7 mouse cellular contexts compared by ENCODE assay signal in genomic region chr11:117307895-117308786, GRCm38 (mm10).
DNase-seq lines count a peak whose midpoint lies in the region; ATAC-seq and TF ChIP-seq lines count a peak whose summit lies in the region.

No protein-coding gene starts in this region.

- TF ChIP-seq POLR2A in thymus, adult 2 months (IDR thresholded peaks at IDR 0.05; ENCODE audit: control insufficient read depth, extremely low read depth, insufficient read depth, low read length, poor library complexity): peak; percentile 51

- no peaks in the 10 kb centered on the region for H3K9me3 ChIP-seq in ES-E14 (ENCODE audit: control insufficient read depth, insufficient read depth, low read depth, low read length)
- no peaks in the 10 kb centered on the region for H3K9me3 ChIP-seq in embryonic facial prominence, embryonic 14.5 days (ENCODE audit: control insufficient read depth, low read length)
- no peaks in the 10 kb centered on the region for H3K9me3 ChIP-seq in hindbrain, embryonic 16.5 days (ENCODE audit: control insufficient read depth, low read length)

- in situ Hi-C loops in ES-E14 (cut with MboI; ENCODE audit: low sequenced_read_pairs in 2 of 2, unreplicated experiment in 2 of 2): loop anchor here (5.0 to 10.0 kb wide), 2 partner anchors 47 to 49 kb away; no protein-coding TSS in a partner anchor

- WGBS in embryonic facial prominence, embryonic 14.5 days: 19% methylated on average over 11 of the region's 13 CpGs
- 36% methylated on average over 13 of the region's 13 CpGs for WGBS in hindbrain, embryonic 16.5 days
- 8% methylated on average over 13 of the region's 13 CpGs for WGBS in thymus, adult 2 months

- peak overlapping the region; percentile 20 to 45 for H3K4me3 ChIP-seq in ES-E14 (ENCODE audit: insufficient read depth in 1 of 2, low read depth in 1 of 2, low read length in 2 of 2, poor library complexity in 1 of 2, severe bottlenecking in 1 of 2)
- no peak overlapping the region for H3K4me3 ChIP-seq in embryonic facial prominence, embryonic 14.5 days (ENCODE audit: low read depth, low read length)
- H3K4me3 ChIP-seq in hindbrain, embryonic 16.5 days (ENCODE audit: low read length): no peak overlapping the region
- peak overlapping the region; percentile 23 for H3K4me3 ChIP-seq in thymus, adult 2 months (ENCODE audit: control insufficient read depth, insufficient read depth, low read length)

- peak; percentile 49 for ATAC-seq in embryonic facial prominence, embryonic 14.5 days (ENCODE audit: low read depth)
- ATAC-seq in hindbrain, embryonic 16.5 days: no peak

- H3K4me1 ChIP-seq in ES-E14 (ENCODE audit: control insufficient read depth in 2 of 2, insufficient read depth in 2 of 2, low read length in 2 of 2, poor library complexity in 1 of 2): peaks cover 9 to 49% of the 10 kb centered on the region in 2 experiments
- H3K4me1 ChIP-seq in embryonic facial prominence, embryonic 14.5 days (ENCODE audit: control insufficient read depth, insufficient read depth, low read length): peaks cover 75% of the 10 kb centered on the region
- H3K4me1 ChIP-seq in hindbrain, embryonic 16.5 days (ENCODE audit: control insufficient read depth, insufficient read depth, low read depth, low read length): peaks cover 43% of the 10 kb centered on the region
- H3K4me1 ChIP-seq in thymus, adult 2 months (replicated peaks; ENCODE audit: control insufficient read depth, insufficient read depth, low read length): peaks cover 83% of the 10 kb centered on the region

- no peaks in the 10 kb centered on the region for H3K27me3 ChIP-seq in embryonic facial prominence, embryonic 14.5 days (replicated peaks; ENCODE audit: control insufficient read depth, insufficient read depth, low read length)
- no peaks in the 10 kb centered on the region for H3K27me3 ChIP-seq in hindbrain, embryonic 16.5 days (replicated peaks; ENCODE audit: control insufficient read depth, insufficient read depth, low read length)
- no peaks in the 10 kb centered on the region for H3K27me3 ChIP-seq in thymus, adult 2 months (ENCODE audit: control insufficient read depth, insufficient read depth, low read length)

- H3K27ac ChIP-seq in ES-E14 (ENCODE audit: insufficient read depth, low read depth, low read length, poor library complexity, severe bottlenecking): peak overlapping the region; percentile 93
- peak overlapping the region; percentile 61 for H3K27ac ChIP-seq in embryonic facial prominence, embryonic 14.5 days (replicated peaks; ENCODE audit: low read depth, low read length)
- H3K27ac ChIP-seq in hindbrain, embryonic 16.5 days (ENCODE audit: low read depth, low read length): peak overlapping the region; percentile 16; the same call in 1 of the 2 replicates
- H3K27ac ChIP-seq in thymus, adult 2 months (ENCODE audit: control insufficient read depth, insufficient read depth, low read length): peak overlapping the region; percentile 79

- peak; percentile 59 for DNase-seq in CD4-positive, CD25-positive, alpha-beta regulatory T cell, adult 2 months (ENCODE audit: low read depth, low spot score)
- DNase-seq in ES-E14 (ENCODE audit: low read depth, low spot score): no peak
- DNase-seq in embryonic facial prominence, embryonic 14.5 days (ENCODE audit: low spot score): peak; percentile 84
- peak; percentile 74 for DNase-seq in lung, postnatal 10 days
- DNase-seq in thymus, adult 2 months: peak; percentile 78
- DNase-seq in frontal cortex, postnatal 14 days (ENCODE audit: low spot score in 2 of 2): no peak

- no peak overlapping the region for H3K4me2 ChIP-seq in embryonic facial prominence, embryonic 14.5 days (ENCODE audit: low read depth, low read length)
- no peak overlapping the region for H3K4me2 ChIP-seq in hindbrain, embryonic 16.5 days (ENCODE audit: low read length)

- TF ChIP-seq CTCF in thymus, adult 2 months (IDR thresholded peaks at IDR 0.05; ENCODE audit: borderline replicate concordance, control insufficient read depth, extremely low read depth, insufficient read depth, low read length, poor library complexity): 0 out of 2 replicates have a peak, but pooled peaks have one; percentile 16

- peak overlapping the region; percentile 53; the same call in 1 of the 2 replicates for H3K9ac ChIP-seq in ES-E14 (ENCODE audit: insufficient read depth, low read depth, low read length, poor library complexity, severe bottlenecking)
- peak overlapping the region; percentile 46 for H3K9ac ChIP-seq in embryonic facial prominence, embryonic 14.5 days (ENCODE audit: low read depth, low read length)
- H3K9ac ChIP-seq in hindbrain, embryonic 16.5 days (ENCODE audit: low read depth, low read length): 0 out of 2 replicates have a peak overlapping the region, but pooled peaks have one; percentile 13

- no peaks in the 10 kb centered on the region; the same call in 1 of the 2 replicates for H3K36me3 ChIP-seq in ES-E14 (ENCODE audit: control insufficient read depth, insufficient read depth, low read length, poor library complexity, severe bottlenecking)
- peaks cover 5% of the 10 kb centered on the region; the same call in 1 of the 2 replicates for H3K36me3 ChIP-seq in embryonic facial prominence, embryonic 14.5 days (ENCODE audit: control insufficient read depth, insufficient read depth, low read length)
- H3K36me3 ChIP-seq in hindbrain, embryonic 16.5 days (ENCODE audit: control insufficient read depth, insufficient read depth, low read length): no peaks in the 10 kb centered on the region
- H3K36me3 ChIP-seq in thymus, adult 2 months (ENCODE audit: control insufficient read depth, insufficient read depth, low read length): no peaks in the 10 kb centered on the region

TF ChIP-seq in ES-E14, 5 proteins besides CTCF, POLR2A, EP300 and RAD21:
- TF ChIP-seq MAFK (IDR thresholded peaks at IDR 0.05; ENCODE audit: insufficient read depth, low read depth, low read length): peak; percentile 95
- TF ChIP-seq ZC3H11A (IDR thresholded peaks at IDR 0.05; ENCODE audit: borderline replicate concordance, low read depth, low read length): no peak
- TF ChIP-seq CHD2 (IDR thresholded peaks at IDR 0.05; ENCODE audit: low read depth, low read length): peak; percentile 51; the same call in 1 of the 2 replicates
- 0 out of 2 replicates have a peak, but pooled peaks have one; percentile 32 for TF ChIP-seq HCFC1 (IDR thresholded peaks at IDR 0.05; ENCODE audit: borderline replicate concordance, insufficient read depth, low read length)
- no peak for TF ChIP-seq ZNF384 (IDR thresholded peaks at IDR 0.05; ENCODE audit: low read depth, low read length)
TF ChIP-seq in ES-E14: peak in this region for 3.

Comparison
In these comparisons a context has a peak if more than half of its experiments do, and no peak if none do; other contexts are left out.
1. DNase-seq: peak in CD4-positive, CD25-positive, alpha-beta regulatory T cell, adult 2 months (single experiment), embryonic facial prominence, embryonic 14.5 days (single experiment), lung, postnatal 10 days (single experiment) and thymus, adult 2 months (single experiment); none in ES-E14 (single experiment) and frontal cortex, postnatal 14 days (0 of 2).
2. H3K27ac ChIP-seq: peak in every context shown above with its lines; median percentile 93 in ES-E14; 79 in thymus, adult 2 months; 61 in embryonic facial prominence, embryonic 14.5 days; 16 in hindbrain, embryonic 16.5 days.
3. H3K4me3 ChIP-seq: peak in ES-E14 (2 of 2) and thymus, adult 2 months (single experiment); none in embryonic facial prominence, embryonic 14.5 days (single experiment) and hindbrain, embryonic 16.5 days (single experiment).
4. Peak in every context shown above with its lines, with median percentiles within 50 percentile points of each other: H3K9ac ChIP-seq.